Mouse (Mus musculus) stomach, embryonic 15.5 days (tissue): ENCODE results near the gene Slc7a8. TPM values are rescaled to one million over a fixed set of nuclear protein-coding genes. Genes with fewer than 3 reads are reported as not detected.
A peak's percentile ranks its signal among the peaks of the same experiment; 100 is the strongest.

Source experiments
- ATAC-seq: fragments of 200-750 bp; cut with Nextera tagmentation; 2 replicates; pipeline ENCODE4 v1.8.0; 2017; ENCODE audit warnings: low read depth, moderate number of reproducible peaks, moderate TSS enrichment; ENCODE audit not compliant: insufficient read depth, low FRiP score
- H3K27ac ChIP-seq: fragments of 300-500 bp; sonication (generic); 2 replicates; pipeline ENCODE4 v1.5.1; 2015; ENCODE audit warnings: mild to moderate bottlenecking, inconsistent platforms
- H3K27me3 ChIP-seq: fragments of 300-500 bp; sonication (generic); replicated peaks from 2 replicates; pipeline ENCODE4 v1.6.1; 2015; ENCODE audit warnings: inconsistent platforms
- H3K36me3 ChIP-seq: fragments of 300-500 bp; sonication (generic); 2 replicates; pipeline ENCODE4 v1.6.1; 2015; ENCODE audit warnings: inconsistent platforms
- H3K4me1 ChIP-seq: fragments of 300-500 bp; sonication (generic); 2 replicates; pipeline ENCODE4 v1.6.1; 2015; ENCODE audit warnings: inconsistent platforms
- H3K4me2 ChIP-seq: fragments of 300-500 bp; sonication (generic); 2 replicates; pipeline ENCODE4 v1.6.1; 2015; ENCODE audit warnings: mild to moderate bottlenecking, inconsistent platforms
- H3K4me3 ChIP-seq: fragments of 300-500 bp; sonication (generic); replicated peaks from 2 replicates; pipeline ENCODE4 v1.5.1; 2015; ENCODE audit warnings: inconsistent platforms
- H3K9ac ChIP-seq: fragments of 300-500 bp; sonication (generic); 2 replicates; pipeline ENCODE4 v1.6.1; 2015; ENCODE audit warnings: inconsistent platforms
- H3K9me3 ChIP-seq: fragments of 300-500 bp; sonication (generic); 2 replicates; pipeline ENCODE4 v1.6.1; 2016; ENCODE audit warnings: inconsistent platforms
- WGBS: fragments of 180-500 bp; shearing (Covaris S2); methylation state at CpG from one replicate; pipeline ENCODE4 v1.1.7; 2015; 5-methylcytosine and 5-hydroxymethylcytosine counted together
- polyA plus RNA-seq: library from polyadenylated mRNA; unstranded; fragments of >200 nt; fragmentation: Nextera tagmentation; extraction: Ambion mirVana; gene quantifications from 2 replicates; pipeline ENCODE4 v1.2.1, GENCODE M21; 2015

Gene Slc7a8
- polyA plus RNA-seq, 1 experiment from 2014 or later: 8.1 TPM

DNA sequence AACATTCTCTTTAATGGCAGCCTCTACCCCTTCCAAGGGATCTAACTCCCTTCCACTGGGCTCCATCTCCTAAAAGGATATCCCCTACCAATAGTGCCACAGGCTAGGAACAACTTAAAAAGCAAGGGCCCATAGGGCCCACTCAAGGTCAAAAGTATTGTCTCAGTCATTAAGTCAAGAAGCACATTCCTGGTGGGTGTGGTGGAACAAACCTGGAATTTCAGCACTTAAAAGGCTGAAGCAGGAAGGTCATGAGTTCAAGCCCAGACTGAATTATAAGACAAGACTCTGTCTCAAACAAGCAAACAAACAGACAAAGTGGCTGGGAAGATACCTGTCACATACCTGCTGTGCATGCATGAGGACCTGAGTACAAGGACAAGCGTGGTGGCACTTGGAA lies 14.2 kb upstream of the Slc7a8 start:
- Histone ChIP-seq H3K4me2 (no peak overlapping the region), H3K27me3 (no peaks in the 10 kb centered on the region), H3K27ac (no peak overlapping the region), H3K9ac (no peak overlapping the region), H3K4me3 (no peak overlapping the region), H3K9me3 (no peaks in the 10 kb centered on the region), H3K4me1 (no peaks in the 10 kb centered on the region), H3K36me3 (no peaks in the 10 kb centered on the region)
- ATAC-seq: no peak
- 70% methylated on average over 1 of the region's 1 CpGs for WGBS

GRCm38 (mm10) chr14:54793894-54794830 lies 12.4 kb upstream of the Slc7a8 start:
- no peaks in the 10 kb centered on the region for H3K4me1 ChIP-seq
- H3K27ac ChIP-seq: no peak overlapping the region
- no peak overlapping the region for H3K4me3 ChIP-seq
- no peaks in the 10 kb centered on the region for H3K27me3 ChIP-seq
- no peak overlapping the region for H3K9ac ChIP-seq
- no peaks in the 10 kb centered on the region for H3K36me3 ChIP-seq
- no peak for ATAC-seq
- H3K9me3 ChIP-seq: no peaks in the 10 kb centered on the region
- no peak overlapping the region for H3K4me2 ChIP-seq
- 74% methylated on average over 8 of the region's 8 CpGs for WGBS

DNA sequence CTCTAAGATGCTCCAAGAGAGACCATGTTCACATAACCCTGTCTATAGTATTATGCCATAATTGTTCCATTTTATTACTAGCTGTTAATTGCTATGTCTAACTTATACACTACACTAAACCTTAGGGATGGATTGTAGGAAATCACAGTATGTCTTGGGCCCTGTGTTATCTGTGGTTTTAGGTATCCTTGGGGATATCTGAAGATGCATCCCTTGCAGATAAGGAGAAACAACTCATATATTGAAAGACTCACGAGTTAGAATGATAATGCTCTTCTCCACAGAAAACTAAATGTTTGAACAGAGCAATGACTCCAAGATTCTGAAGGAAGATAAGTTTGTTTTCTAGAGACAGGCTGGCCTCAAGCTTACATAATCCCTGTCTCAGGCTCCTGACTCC lies 11.6 kb upstream of the Slc7a8 start:
- no peak overlapping the region for H3K4me2 ChIP-seq
- H3K36me3 ChIP-seq: no peaks in the 10 kb centered on the region
- no peaks in the 10 kb centered on the region for H3K4me1 ChIP-seq
- H3K9ac ChIP-seq: no peak overlapping the region
- ATAC-seq: no peak
- H3K9me3 ChIP-seq: no peaks in the 10 kb centered on the region
- no peak overlapping the region for H3K4me3 ChIP-seq
- no peaks in the 10 kb centered on the region for H3K27me3 ChIP-seq
- no peak overlapping the region for H3K27ac ChIP-seq
- 45% methylated on average over 1 of the region's 1 CpGs for WGBS

GRCm38 (mm10) chr14:54792166-54792565 lies 10.4 kb upstream of the Slc7a8 start:
- no peaks in the 10 kb centered on the region for H3K9me3 ChIP-seq
- no peaks in the 10 kb centered on the region for H3K36me3 ChIP-seq
- 76% methylated on average over 6 of the region's 6 CpGs for WGBS
- H3K4me2 ChIP-seq: no peak overlapping the region
- H3K4me1 ChIP-seq: no peaks in the 10 kb centered on the region
- H3K9ac ChIP-seq: no peak overlapping the region
- no peaks in the 10 kb centered on the region for H3K27me3 ChIP-seq
- no peak overlapping the region for H3K27ac ChIP-seq
- H3K4me3 ChIP-seq: no peak overlapping the region
- no peak for ATAC-seq

DNA sequence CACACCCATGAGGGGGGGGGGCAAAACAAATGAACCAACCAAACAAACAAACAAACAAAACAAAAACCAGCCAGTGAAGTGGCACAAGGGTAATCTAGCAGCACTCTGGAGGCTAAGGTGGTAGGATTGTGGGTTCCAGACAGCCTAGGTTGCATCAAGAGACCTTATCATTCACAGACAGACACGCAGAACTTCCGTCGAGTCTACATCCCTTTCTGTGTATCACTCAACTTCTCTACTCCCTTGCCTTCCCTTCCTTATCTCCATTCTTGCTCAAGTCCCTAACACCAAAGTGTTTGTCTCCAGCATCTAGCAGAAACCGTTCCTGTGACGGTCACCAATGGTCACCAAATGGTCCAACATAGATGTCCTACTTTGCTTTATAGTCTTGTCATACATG lies 6.5 kb upstream of the Slc7a8 start:
- no peaks in the 10 kb centered on the region for H3K27me3 ChIP-seq
- H3K9me3 ChIP-seq: no peaks in the 10 kb centered on the region
- H3K4me2 ChIP-seq: no peak overlapping the region
- 89% methylated on average over 5 of the region's 5 CpGs for WGBS
- peaks cover 4% of the 10 kb centered on the region; the same call in 1 of the 2 replicates for H3K4me1 ChIP-seq
- no peak overlapping the region for H3K4me3 ChIP-seq
- no peaks in the 10 kb centered on the region for H3K36me3 ChIP-seq
- H3K9ac ChIP-seq: no peak overlapping the region
- ATAC-seq: no peak
- H3K27ac ChIP-seq: no peak overlapping the region

GRCm38 (mm10) chr14:54787226-54787625 lies 5.5 kb upstream of the Slc7a8 start:
- H3K36me3 ChIP-seq: no peaks in the 10 kb centered on the region
- H3K4me3 ChIP-seq: no peak overlapping the region
- H3K4me1 ChIP-seq: peaks cover 4% of the 10 kb centered on the region; the same call in 1 of the 2 replicates
- no peak for ATAC-seq
- H3K9me3 ChIP-seq: no peaks in the 10 kb centered on the region
- H3K27ac ChIP-seq: no peak overlapping the region
- no peaks in the 10 kb centered on the region for H3K27me3 ChIP-seq
- no peak overlapping the region for H3K4me2 ChIP-seq
- no peak overlapping the region for H3K9ac ChIP-seq
- 57% methylated on average over 4 of the region's 4 CpGs for WGBS

DNA sequence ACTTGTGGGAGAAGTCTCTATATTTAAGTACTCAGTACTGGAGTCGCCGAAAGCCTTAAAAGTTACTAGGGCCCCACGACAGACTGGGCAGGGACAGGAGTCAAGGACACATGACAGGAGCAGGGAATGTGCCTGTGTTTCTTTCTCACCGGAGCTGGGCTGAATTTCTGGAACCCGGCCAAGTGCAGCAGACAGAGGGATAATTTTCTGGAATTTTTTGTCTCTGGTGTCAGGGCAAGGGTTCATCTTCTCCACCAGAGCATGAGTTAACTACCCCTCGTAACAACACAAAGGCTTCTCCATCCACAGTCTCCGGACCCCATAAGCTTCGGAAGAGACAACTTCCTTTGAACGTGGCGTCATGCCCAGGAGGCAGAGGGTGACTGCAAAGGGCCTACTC lies 4.7 kb upstream of the Slc7a8 start:
- H3K4me1 ChIP-seq: peaks cover 4% of the 10 kb centered on the region; the same call in 1 of the 2 replicates
- H3K4me3 ChIP-seq: no peak overlapping the region
- no peak overlapping the region; the same call in 1 of the 2 replicates for H3K4me2 ChIP-seq
- no peak overlapping the region for H3K9ac ChIP-seq
- ATAC-seq: peak; percentile 66; the same call in 1 of the 2 replicates
- no peak overlapping the region; the same call in 1 of the 2 replicates for H3K27ac ChIP-seq
- H3K36me3 ChIP-seq: no peaks in the 10 kb centered on the region
- H3K9me3 ChIP-seq: no peaks in the 10 kb centered on the region
- 42% methylated on average over 10 of the region's 10 CpGs for WGBS
- no peaks in the 10 kb centered on the region for H3K27me3 ChIP-seq

DNA sequence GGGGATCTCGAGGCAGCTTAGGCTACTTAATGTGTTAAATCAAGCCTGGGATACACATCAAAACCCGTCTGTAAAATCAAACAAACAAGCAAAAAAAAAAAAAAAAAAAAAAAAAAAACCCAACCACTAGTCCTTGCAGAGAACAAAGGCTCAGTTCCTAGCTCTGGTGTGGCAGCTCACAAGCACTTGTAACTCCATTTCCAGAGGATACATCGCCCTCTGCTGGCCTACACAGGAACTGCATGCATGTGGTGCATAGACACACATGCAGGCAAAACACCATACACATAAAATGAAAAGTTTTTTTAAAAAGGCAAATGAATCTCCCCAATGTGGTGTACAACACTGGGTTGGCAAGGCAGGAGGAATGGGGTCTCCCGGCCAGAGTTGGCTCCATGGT lies 4.2 kb upstream of the Slc7a8 start:
- Histone ChIP-seq H3K4me1 (peaks cover 6% of the 10 kb centered on the region; the same call in 1 of the 2 replicates), H3K4me3 (no peak overlapping the region), H3K9ac (no peak overlapping the region), H3K36me3 (no peaks in the 10 kb centered on the region), H3K4me2 (no peak overlapping the region), H3K27me3 (peaks cover 4% of the 10 kb centered on the region), H3K27ac (no peak overlapping the region; the same call in 1 of the 2 replicates), H3K9me3 (no peaks in the 10 kb centered on the region)
- WGBS: 58% methylated on average over 4 of the region's 4 CpGs
- no peak for ATAC-seq

DNA sequence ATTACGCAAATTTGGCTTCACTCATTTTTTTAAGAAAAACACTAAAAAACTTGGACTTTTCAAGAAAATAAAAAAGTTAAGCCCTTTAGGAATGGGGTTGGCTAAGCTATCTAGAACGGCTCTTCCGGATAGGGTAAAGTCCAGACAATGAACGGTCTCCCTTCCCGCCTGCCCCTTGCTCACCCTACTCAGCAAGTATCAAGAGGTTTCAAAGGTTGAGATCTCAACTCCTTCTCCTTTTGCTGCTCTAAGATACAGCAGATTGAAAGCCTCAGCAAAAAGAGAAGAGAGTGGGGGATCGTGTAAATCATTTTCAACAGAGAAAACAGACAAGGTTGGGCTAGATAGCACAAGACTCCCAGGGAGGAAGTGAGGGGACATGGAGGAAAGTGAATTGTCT lies 1.2 kb upstream of the Slc7a8 start:
- peaks cover 15% of the 10 kb centered on the region for H3K27me3 ChIP-seq
- no peaks in the 10 kb centered on the region for H3K9me3 ChIP-seq
- no peak overlapping the region for H3K4me2 ChIP-seq
- H3K4me1 ChIP-seq: peaks cover 11% of the 10 kb centered on the region; the same call in 1 of the 2 replicates
- 84% methylated on average over 6 of the region's 6 CpGs for WGBS
- H3K4me3 ChIP-seq: no peak overlapping the region
- H3K36me3 ChIP-seq: no peaks in the 10 kb centered on the region
- ATAC-seq: no peak
- no peak overlapping the region for H3K9ac ChIP-seq
- H3K27ac ChIP-seq: no peak overlapping the region

DNA sequence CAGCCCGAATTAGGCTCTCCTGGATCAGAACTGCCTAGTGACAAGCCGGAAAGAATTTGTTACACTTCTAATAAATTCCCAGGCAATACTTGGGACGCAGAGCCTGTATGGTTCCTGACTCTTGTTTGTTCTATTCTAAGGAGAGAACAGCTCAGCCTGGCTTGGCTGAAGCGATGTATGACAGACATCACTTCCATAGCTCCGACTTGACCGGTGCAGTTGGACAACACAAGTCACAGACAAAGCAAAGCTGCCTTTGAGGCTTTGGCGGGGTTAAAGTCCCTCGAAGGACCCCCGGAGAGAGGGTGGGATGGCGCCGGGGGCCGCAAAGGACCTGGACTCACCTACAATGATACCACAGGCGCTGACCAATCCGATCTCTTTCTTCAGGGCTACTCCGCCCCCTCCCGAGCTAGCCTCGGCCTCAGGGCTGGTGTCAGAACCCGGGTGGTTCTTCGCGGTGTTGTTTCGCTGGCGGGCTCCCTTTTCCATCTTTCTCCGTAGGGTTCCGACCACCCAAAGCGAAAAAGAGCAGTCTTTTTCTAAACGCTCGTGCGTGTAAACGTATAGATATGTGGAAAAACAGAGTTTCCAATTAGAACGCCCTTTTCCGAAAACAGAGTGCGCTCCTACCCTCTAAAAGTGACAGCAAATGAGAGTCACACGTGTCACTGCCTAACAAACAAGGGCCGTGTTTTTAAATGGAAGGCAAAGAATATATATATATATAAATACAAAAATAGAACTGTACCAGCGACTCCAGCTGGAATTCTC lies 723 bp downstream of the Slc7a8 start:
- H3K4me2 ChIP-seq: peak overlapping the region; percentile 91
- WGBS: 3% methylated on average over 35 of the region's 35 CpGs
- H3K4me3 ChIP-seq: peak overlapping the region; percentile 52
- H3K9ac ChIP-seq: peak overlapping the region; percentile 4; the same call in 1 of the 2 replicates
- H3K27me3 ChIP-seq: peaks cover 15% of the 10 kb centered on the region
- ATAC-seq: peak; percentile 73; the same call in 1 of the 2 replicates
- H3K36me3 ChIP-seq: no peaks in the 10 kb centered on the region
- H3K27ac ChIP-seq: peak overlapping the region; percentile 44; the same call in 1 of the 2 replicates
- H3K9me3 ChIP-seq: no peaks in the 10 kb centered on the region
- H3K4me1 ChIP-seq: peaks cover 7% of the 10 kb centered on the region; the same call in 1 of the 2 replicates

GRCm38 (mm10) chr14:54780084-54780483 lies 1.7 kb downstream of the Slc7a8 start:
- Histone ChIP-seq H3K36me3 (no peaks in the 10 kb centered on the region), H3K27me3 (peaks cover 15% of the 10 kb centered on the region), H3K9me3 (no peaks in the 10 kb centered on the region), H3K27ac (no peak overlapping the region), H3K4me2 (peak overlapping the region; percentile 91; the same call in 1 of the 2 replicates), H3K4me3 (no peak overlapping the region), H3K9ac (no peak overlapping the region), H3K4me1 (peaks cover 7% of the 10 kb centered on the region; the same call in 1 of the 2 replicates)
- ATAC-seq: no peak
- WGBS: 90% methylated on average over 9 of the region's 9 CpGs

- Histone ChIP-seq H3K4me1 (peaks cover 7% of the 10 kb centered on the region; the same call in 1 of the 2 replicates), H3K27me3 (peaks cover 15% of the 10 kb centered on the region), H3K36me3 (no peaks in the 10 kb centered on the region), H3K4me2 (no peak overlapping the region), H3K27ac (no peak overlapping the region), H3K4me3 (no peak overlapping the region), H3K9ac (no peak overlapping the region), H3K9me3 (no peaks in the 10 kb centered on the region)
- no peak for ATAC-seq
- 78% methylated on average over 4 of the region's 4 CpGs for WGBS
Measured at GRCm38 (mm10) chr14:54777893-54778292, 3.9 kb downstream of the Slc7a8 start.
